Mouse (Mus musculus) CH12.LX (cell line): ENCODE measurements around the gene Adora3. TPM values are rescaled to one million over a fixed set of nuclear protein-coding genes. Genes with fewer than 3 reads are reported as not detected.

Experiments
- DNase-seq: peaks from one replicate; pipeline ENCODE4 v3.0.0-alpha.2; 2013; ENCODE audit errors: extremely low read depth
- H3K27ac ChIP-seq: 2 replicates; pipeline ENCODE4 v1.5.1; 2012; ENCODE audit warnings: low read depth, mild to moderate bottlenecking, control low read depth, moderate library complexity; ENCODE audit not compliant: insufficient read depth
- H3K27me3 ChIP-seq: replicated peaks from 2 replicates; pipeline ENCODE3; 2012; ENCODE audit warnings: inconsistent platforms
- H3K36me3 ChIP-seq, 2 experiments: replicated peaks in 1 of 2; 2 replicates each; pipeline versions ENCODE3 to v1.6.1; 2012; ENCODE audit warnings: inconsistent platforms in 1 of 2, low read length in 1 of 2, mild to moderate bottlenecking in 1 of 2, mixed read lengths in 1 of 2, moderate library complexity in 1 of 2; ENCODE audit not compliant: control insufficient read depth in 1 of 2, insufficient read depth in 1 of 2
- H3K4me1 ChIP-seq, 2 experiments: 2 replicates each; pipeline ENCODE4 v1.6.1; 2012; ENCODE audit warnings: inconsistent platforms in 1 of 2, moderate library complexity in 1 of 2; ENCODE audit not compliant: insufficient read depth in 2 of 2, control insufficient read depth in 1 of 2
- H3K4me2 ChIP-seq: 2 replicates; pipeline ENCODE4 v1.6.1; 2012; ENCODE audit warnings: low read depth, mild to moderate bottlenecking, control low read depth; ENCODE audit not compliant: poor library complexity, insufficient read depth, severe bottlenecking
- H3K4me3 ChIP-seq, 3 experiments: fragments of 150-350 bp in 1 of 3; sonication (generic) in 1 of 3; replicated peaks in 1 of 3; 2 replicates each; pipeline versions ENCODE3 to v1.5.1; 2011 to 2012; ENCODE audit warnings: low read depth in 2 of 3, low read length in 2 of 3, mild to moderate bottlenecking in 2 of 3, moderate library complexity in 2 of 3, control low read depth in 1 of 3, improper control_type of control experiment in 1 of 3, inconsistent platforms in 1 of 3, mixed read lengths in 1 of 3; ENCODE audit not compliant: poor library complexity in 1 of 3
- H3K79me2 ChIP-seq: replicated peaks from 2 replicates; pipeline ENCODE4 v1.6.1; 2012; ENCODE audit warnings: mild to moderate bottlenecking, moderate library complexity; ENCODE audit not compliant: control insufficient read depth, poor library complexity, insufficient read depth, severe bottlenecking; ENCODE audit errors: extremely low read depth
- H3K9ac ChIP-seq: 2 replicates; pipeline ENCODE4 v1.6.1; 2012; ENCODE audit warnings: low read depth, mild to moderate bottlenecking, control low read depth, moderate library complexity; ENCODE audit not compliant: insufficient read depth
- H3K9me3 ChIP-seq: replicated peaks from 2 replicates; pipeline ENCODE3; 2012; ENCODE audit warnings: low read length, inconsistent platforms, mixed read lengths
- CHD1 ChIP-seq: IDR thresholded peaks from 2 replicates; pipeline ENCODE4 v1.6.1; 2012; ENCODE audit warnings: low read depth, low read length, improper control_type of control experiment, inconsistent platforms
- CTCF ChIP-seq, 2 experiments: IDR thresholded peaks in 1 of 2; conservative IDR thresholded peaks in 1 of 2; 2 replicates each; pipeline ENCODE4 v1.5.1; 2011 to 2012; ENCODE audit warnings: low read depth in 2 of 2, low read length in 2 of 2, improper control_type of control experiment in 1 of 2, inconsistent platforms in 1 of 2, mild to moderate bottlenecking in 1 of 2, moderate library complexity in 1 of 2
- E2F4 ChIP-seq: IDR thresholded peaks from 2 replicates; pipeline ENCODE4 v1.6.1; 2011; ENCODE audit warnings: low read depth, low read length, improper control_type of control experiment; ENCODE audit not compliant: insufficient replicate concordance
- GABPA ChIP-seq: IDR thresholded peaks from 2 replicates; pipeline ENCODE4 v1.6.1; 2012; ENCODE audit warnings: low read depth, low read length, improper control_type of control experiment, inconsistent platforms; ENCODE audit not compliant: insufficient replicate concordance
- HCFC1 ChIP-seq: IDR thresholded peaks from 2 replicates; pipeline ENCODE4 v1.6.1; 2012; ENCODE audit warnings: low read depth, mild to moderate bottlenecking, inconsistent platforms, low read length, improper control_type of control experiment
- KAT2A ChIP-seq: IDR thresholded peaks from 2 replicates; pipeline ENCODE4 v1.6.1; 2012; ENCODE audit warnings: low read length, improper control_type of control experiment, inconsistent platforms; ENCODE audit not compliant: insufficient replicate concordance
- MAFK ChIP-seq: IDR thresholded peaks from 2 replicates; pipeline ENCODE4 v1.6.1; 2011; ENCODE audit warnings: low read length, improper control_type of control experiment; ENCODE audit not compliant: insufficient replicate concordance
- MEF2A ChIP-seq: IDR thresholded peaks from 2 replicates; pipeline ENCODE4 v1.6.1; 2014; ENCODE audit warnings: low read depth, mild to moderate bottlenecking, inconsistent platforms, low read length, improper control_type of control experiment, borderline replicate concordance
- MXI1 ChIP-seq: IDR thresholded peaks from 2 replicates; pipeline ENCODE4 v1.6.1; 2011; ENCODE audit warnings: mild to moderate bottlenecking, low read depth, low read length, improper control_type of control experiment
- NELFE ChIP-seq: IDR thresholded peaks from 2 replicates; pipeline ENCODE4 v1.6.1; 2011; ENCODE audit warnings: low read depth, low read length, improper control_type of control experiment
- POLR2A ChIP-seq: IDR thresholded peaks from 2 replicates; pipeline ENCODE4 v1.6.1; 2011; ENCODE audit warnings: low read depth, mild to moderate bottlenecking, improper control_type of control experiment, low read length
- RAD21 ChIP-seq: IDR thresholded peaks from 2 replicates; pipeline ENCODE4 v1.6.1; 2011; ENCODE audit warnings: low read depth, mild to moderate bottlenecking, low read length, improper control_type of control experiment, moderate library complexity
- RCOR1 ChIP-seq: conservative IDR thresholded peaks from 2 replicates; pipeline ENCODE4 v1.6.1; 2012; ENCODE audit warnings: low read depth, mild to moderate bottlenecking, inconsistent platforms, low read length, improper control_type of control experiment
- USF2 ChIP-seq: conservative IDR thresholded peaks from 2 replicates; pipeline ENCODE4 v1.6.1; 2011; ENCODE audit warnings: low read depth, low read length, improper control_type of control experiment
- ZC3H11A ChIP-seq: IDR thresholded peaks from 2 replicates; pipeline ENCODE4 v1.6.1; 2012; ENCODE audit warnings: low read depth, mild to moderate bottlenecking, inconsistent platforms, low read length, improper control_type of control experiment
- ZMIZ1 ChIP-seq: IDR thresholded peaks from 2 replicates; pipeline ENCODE4 v1.6.1; 2012; ENCODE audit warnings: low read depth, mild to moderate bottlenecking, inconsistent platforms, low read length, improper control_type of control experiment
- dilution Hi-C: fragments of 300-500 bp; cut with MboI; formaldehyde crosslinking; loops from 2 replicates; pipeline ENCODE4 v1.14.3; 2020; ENCODE audit warnings: low sequenced_read_pairs; ENCODE audit not compliant: extremely low pct_unique_long_range_greater_than_20kb, extremely low pct_ligation_motif_present
- in situ Hi-C: fragments of 300-500 bp; cut with MboI; formaldehyde crosslinking; loops from 3 replicates; pipeline ENCODE4 v1.14.3; 2019; ENCODE audit warnings: low sequenced_read_pairs, low pct_ligation_motif_present, low pct_unique_long_range_greater_than_20kb, mixed read lengths
- polyA plus RNA-seq: library from polyadenylated mRNA; unstranded; fragments of >175 nt; gene quantifications from 2 replicates; pipeline ENCODE4 v1.2.1, GENCODE M21; 2012; ENCODE audit warnings: low read depth; ENCODE audit not compliant: insufficient read length
- total RNA-seq, 2 experiments: library from RNA; depleted of rRNA; stranded (reverse); fragments of 300-350 nt in 1 of 2; fragments of >200 nt in 1 of 2; gene quantifications; 2 replicates each; pipeline ENCODE4 v1.2.3; 2012 to 2014

The Adora3 gene
- total and polyA plus RNA-seq, 3 experiments: 0.54 to 1.4 (median 1.1) TPM

- Histone ChIP-seq H3K36me3 (no peaks in the 10 kb centered on the region), H3K27me3 (no peaks in the 10 kb centered on the region), H3K9me3 (no peaks in the 10 kb centered on the region), H3K4me1 (peaks cover 8 to 13% of the 10 kb centered on the region in 2 experiments; a peak in 3 of 4 replicates), H3K4me3 (no peak overlapping the region), H3K4me2 (no peak overlapping the region), H3K27ac (no peak overlapping the region), H3K9ac (no peak overlapping the region), H3K79me2 (no peaks in the 10 kb centered on the region)
- dilution Hi-C loops: no loop called here
- no peak for TF ChIP-seq MEF2A
- no peak for TF ChIP-seq NELFE
- no peak for TF ChIP-seq RCOR1
- TF ChIP-seq KAT2A: no peak
- no peak for TF ChIP-seq RAD21
- TF ChIP-seq ZC3H11A: no peak
- TF ChIP-seq E2F4: no peak
- TF ChIP-seq ZMIZ1: no peak
- TF ChIP-seq GABPA: no peak
- TF ChIP-seq MXI1: no peak
- in situ Hi-C loops: no loop called here
- no peak for DNase-seq
Measured at GRCm38 (mm10) chr3:105853781-105854180, 16.9 kb upstream of the Adora3 start.

DNA sequence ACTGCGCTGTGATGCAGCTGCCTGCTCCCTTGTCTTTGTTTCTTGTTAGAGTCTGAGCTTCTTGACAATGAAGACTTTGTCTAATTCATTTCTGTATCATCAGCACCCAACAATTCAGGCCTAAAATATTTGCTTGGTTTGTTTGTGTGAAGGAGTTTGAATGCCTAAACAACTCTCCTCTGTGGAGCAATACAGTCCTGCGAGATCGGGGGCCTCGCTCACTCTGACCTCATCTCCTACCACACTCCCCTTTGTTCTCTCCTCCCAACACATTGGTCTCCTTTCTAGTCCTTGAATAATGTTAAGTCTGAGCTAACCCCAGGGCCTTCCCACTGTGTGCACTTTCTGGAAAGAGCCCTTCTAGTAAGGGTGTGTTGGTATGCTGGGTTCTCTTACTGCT, 15.9 kb upstream of the Adora3 start:
- Histone ChIP-seq H3K27me3 (no peaks in the 10 kb centered on the region), H3K4me1 (peaks cover 12 to 13% of the 10 kb centered on the region in 2 experiments; a peak in 3 of 4 replicates), H3K79me2 (no peaks in the 10 kb centered on the region), H3K4me3 (no peak overlapping the region), H3K4me2 (no peak overlapping the region), H3K9ac (no peak overlapping the region), H3K36me3 (no peaks in the 10 kb centered on the region), H3K9me3 (no peaks in the 10 kb centered on the region), H3K27ac (no peak overlapping the region)
- in situ Hi-C loops: no loop called here
- DNase-seq: no peak
- TF ChIP-seq HCFC1: no peak
- TF ChIP-seq POLR2A: no peak
- no peak for TF ChIP-seq USF2
- no peak for TF ChIP-seq CHD1
- no peak for TF ChIP-seq MAFK
- TF ChIP-seq CTCF (conservative IDR thresholded peaks at IDR 0.05 in 1 of 2, IDR thresholded peaks at IDR 0.05 in 1 of 2; ENCODE audit: low read depth in 2 of 2, low read length in 2 of 2): no peak
- dilution Hi-C loops: no loop called here
